Mouse (Mus musculus) monocyte, adult 2 months (primary cell): ENCODE measurements around the gene Arap1.
A peak's percentile ranks its signal among the peaks of the same experiment; 100 is the strongest.

ENCODE experiments used
- DNase-seq, 2 experiments: peaks; one replicate each; pipeline ENCODE4 v3.0.0; 2022; ENCODE audit warnings: low spot score in 2 of 2, low read depth in 1 of 2

Arap1 gene

GRCm38 (mm10) chr7:101435038-101435437 is 87.2 kb downstream of the Arap1 start:
- no peak for DNase-seq

GRCm38 (mm10) chr7:101437876-101438275 is 90.0 kb downstream of the Arap1 start:
- no peak for DNase-seq

GRCm38 (mm10) chr7:101443093-101443492 is 95.2 kb downstream of the Arap1 start:
- DNase-seq: no peak

GRCm38 (mm10) chr7:101444211-101444610 is 96.3 kb downstream of the Arap1 start:
- no peak for DNase-seq

- DNase-seq: no peak
Observed at GRCm38 (mm10) chr7:101449855-101450254, 102.0 kb downstream of the Arap1 start.

- peak; percentile 67 to 87 for DNase-seq
Observed at GRCm38 (mm10) chr7:101450422-101451401, 102.8 kb downstream of the Arap1 start.

- DNase-seq: no peak
Observed at GRCm38 (mm10) chr7:101452669-101453068, 104.8 kb downstream of the Arap1 start.

GRCm38 (mm10) chr7:101453296-101453695 is 105.4 kb downstream of the Arap1 start:
- no peak for DNase-seq

GRCm38 (mm10) chr7:101453725-101454124 is 105.9 kb downstream of the Arap1 start:
- DNase-seq: no peak

- peak; percentile 29 to 37 for DNase-seq
Observed at GRCm38 (mm10) chr7:101454479-101454878, 106.6 kb downstream of the Arap1 start.

- DNase-seq: no peak
Observed at GRCm38 (mm10) chr7:101455141-101455540, 107.3 kb downstream of the Arap1 start.

GRCm38 (mm10) chr7:101456318-101456717 is 108.5 kb downstream of the Arap1 start:
- no peak for DNase-seq

- DNase-seq: no peak
Observed at GRCm38 (mm10) chr7:101456789-101457188, 108.9 kb downstream of the Arap1 start.

GRCm38 (mm10) chr7:101457283-101457682 is 109.4 kb downstream of the Arap1 start:
- DNase-seq: no peak

GRCm38 (mm10) chr7:101457801-101458200 is 109.9 kb downstream of the Arap1 start:
- DNase-seq: no peak

- DNase-seq: no peak
Observed at GRCm38 (mm10) chr7:101458278-101458781, 110.5 kb downstream of the Arap1 start.

- DNase-seq: no peak
Observed at GRCm38 (mm10) chr7:101459305-101459813, 111.5 kb downstream of the Arap1 start.

- no peak for DNase-seq
Observed at GRCm38 (mm10) chr7:101459923-101460607, 112.2 kb downstream of the Arap1 start.

GRCm38 (mm10) chr7:101460608-101460957 is 112.7 kb downstream of the Arap1 start:
- no peak for DNase-seq

- no peak for DNase-seq
Observed at GRCm38 (mm10) chr7:101461571-101461970, 113.7 kb downstream of the Arap1 start.
